Mouse (Mus musculus): ENCODE results near the gene Ehd4. TPM values are rescaled to one million over a fixed set of nuclear protein-coding genes. Genes with fewer than 3 reads are reported as not detected.

The Ehd4 gene
- polyA plus RNA-seq, 1 experiment from 2014 or later = 18.3 TPM

DNA sequence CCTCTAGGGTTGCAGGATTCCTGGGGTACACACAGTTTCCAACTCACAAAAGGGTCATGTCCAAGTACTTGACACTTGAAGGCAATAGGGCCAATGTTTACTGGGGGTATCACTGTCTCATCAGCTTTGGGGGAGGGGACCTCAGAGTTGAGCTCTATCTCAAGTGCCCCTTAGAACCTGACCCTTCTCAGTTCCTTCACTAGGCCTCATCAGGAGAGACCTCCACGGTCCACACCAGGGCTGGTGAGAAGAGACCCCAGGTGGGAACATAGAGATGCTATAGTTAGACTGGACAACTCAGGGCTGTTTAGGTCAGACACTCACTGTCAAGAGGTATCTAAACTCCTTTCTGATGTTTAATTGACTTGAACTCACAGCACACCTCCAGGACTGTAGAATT, 15.3 kb downstream of the Ehd4 start:
- ATAC-seq (ENCODE audit: low FRiP score) = no peak
- Histone ChIP-seq H3K27ac (ENCODE audit: low read depth, low read length) (no peak overlapping the region), H3K4me1 (replicated peaks; ENCODE audit: control insufficient read depth, insufficient read depth, low read length) (no peaks in the 10 kb centered on the region), H3K4me2 (replicated peaks; ENCODE audit: low read depth, low read length) (no peak overlapping the region), H3K9me3 (ENCODE audit: control insufficient read depth, low read length) (no peaks in the 10 kb centered on the region), H3K36me3 (ENCODE audit: control insufficient read depth, insufficient read depth, low read length) (no peaks in the 10 kb centered on the region), H3K9ac (ENCODE audit: low read depth, low read length) (no peak overlapping the region), H3K4me3 (ENCODE audit: low read depth, low read length) (no peak overlapping the region), H3K27me3 (ENCODE audit: control insufficient read depth, insufficient read depth, low read length) (no peaks in the 10 kb centered on the region)
- 94% methylated on average over 1 of the region's 1 CpGs for WGBS
- DNase-seq (ENCODE audit: low spot score) = no peak

DNA sequence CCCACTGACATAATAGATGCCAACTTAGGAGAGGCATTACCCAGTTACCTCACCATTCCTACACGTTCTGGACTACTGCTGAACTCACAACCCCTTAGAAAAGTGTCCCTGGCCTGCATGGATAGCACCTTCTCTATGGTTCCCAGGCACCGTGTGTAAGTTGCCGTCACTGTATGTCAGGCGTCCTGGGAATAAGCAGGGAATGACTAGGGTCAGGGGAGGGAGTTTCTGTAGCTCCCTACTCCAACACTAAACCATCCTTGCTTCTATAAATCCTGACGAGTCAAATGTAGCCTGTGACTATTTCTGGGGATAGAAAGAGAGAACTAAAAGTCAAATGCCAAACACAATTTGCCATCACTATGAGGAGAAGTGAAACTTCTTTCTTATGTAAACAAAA, 17.1 kb downstream of the Ehd4 start:
- Histone ChIP-seq H3K36me3 (ENCODE audit: control insufficient read depth, insufficient read depth, low read length) (no peaks in the 10 kb centered on the region), H3K27me3 (ENCODE audit: control insufficient read depth, insufficient read depth, low read length) (no peaks in the 10 kb centered on the region), H3K4me3 (ENCODE audit: low read depth, low read length) (no peak overlapping the region), H3K9ac (ENCODE audit: low read depth, low read length) (no peak overlapping the region), H3K4me2 (replicated peaks; ENCODE audit: low read depth, low read length) (no peak overlapping the region), H3K27ac (ENCODE audit: low read depth, low read length) (no peak overlapping the region), H3K9me3 (ENCODE audit: control insufficient read depth, low read length) (no peaks in the 10 kb centered on the region), H3K4me1 (replicated peaks; ENCODE audit: control insufficient read depth, insufficient read depth, low read length) (no peaks in the 10 kb centered on the region)
- WGBS = 73% methylated on average over 5 of the region's 5 CpGs
- DNase-seq (ENCODE audit: low spot score) (no peak), ATAC-seq (ENCODE audit: low FRiP score) (no peak)

DNA sequence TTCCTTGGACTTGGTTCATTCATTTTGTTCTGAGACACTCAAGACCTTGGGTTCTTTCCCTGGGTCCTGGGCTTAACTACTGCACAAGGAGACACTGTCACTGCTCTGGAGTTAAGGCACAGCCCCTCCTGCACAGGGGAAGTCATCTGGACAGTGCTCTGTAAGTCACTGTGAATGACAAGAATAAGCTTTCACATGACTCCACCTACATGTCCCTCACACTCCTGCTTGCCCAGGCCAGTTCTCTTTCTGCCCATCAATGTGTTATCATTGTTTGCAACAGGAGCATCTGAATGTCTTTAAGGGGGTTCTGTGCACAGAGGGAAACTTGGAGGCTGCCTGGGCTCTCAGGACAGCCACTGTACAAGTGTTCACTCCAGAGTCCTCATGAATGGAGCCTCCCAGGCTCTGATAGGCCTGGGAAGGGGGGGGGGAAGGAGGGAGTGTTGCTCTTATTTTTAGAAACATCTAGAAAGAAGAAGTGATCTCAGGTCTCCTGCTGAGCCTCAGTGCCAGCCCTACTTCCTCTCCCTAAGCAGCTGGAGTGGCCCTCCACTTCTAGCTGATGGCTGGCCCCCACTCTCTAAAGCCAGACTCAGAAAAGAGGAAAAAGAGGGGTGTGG, 19.8 kb downstream of the Ehd4 start:
- Histone ChIP-seq H3K27me3 (ENCODE audit: control insufficient read depth, insufficient read depth, low read length) (no peaks in the 10 kb centered on the region), H3K9ac (ENCODE audit: low read depth, low read length) (no peak overlapping the region), H3K4me2 (replicated peaks; ENCODE audit: low read depth, low read length) (no peak overlapping the region), H3K9me3 (ENCODE audit: control insufficient read depth, low read length) (no peaks in the 10 kb centered on the region), H3K27ac (ENCODE audit: low read depth, low read length) (no peak overlapping the region), H3K4me1 (replicated peaks; ENCODE audit: control insufficient read depth, insufficient read depth, low read length) (no peaks in the 10 kb centered on the region), H3K36me3 (ENCODE audit: control insufficient read depth, insufficient read depth, low read length) (no peaks in the 10 kb centered on the region), H3K4me3 (ENCODE audit: low read depth, low read length) (no peak overlapping the region)
- ATAC-seq (ENCODE audit: low FRiP score) = no peak
- DNase-seq (ENCODE audit: low spot score) = no peak

DNA sequence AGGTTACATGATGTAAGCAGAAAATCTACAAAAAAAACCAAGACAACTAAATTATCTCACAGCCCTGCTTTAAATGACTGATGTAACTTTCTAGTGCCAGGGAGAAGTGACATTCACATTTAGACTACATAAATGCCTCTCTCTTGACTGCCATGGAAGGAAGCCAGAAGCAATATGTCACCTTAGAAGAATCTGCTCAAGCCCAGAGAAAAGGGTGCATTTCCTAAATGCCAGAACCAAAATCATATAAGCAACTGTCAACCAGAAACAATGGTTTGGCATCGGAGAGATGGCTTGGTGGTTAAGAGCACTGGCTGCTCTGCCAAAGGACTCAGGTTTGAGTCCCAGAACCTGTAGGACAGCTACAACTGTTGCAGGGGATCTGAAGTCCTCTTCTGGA, 22.5 kb downstream of the Ehd4 start:
- Histone ChIP-seq H3K4me1 (replicated peaks; ENCODE audit: control insufficient read depth, insufficient read depth, low read length) (no peaks in the 10 kb centered on the region), H3K4me3 (ENCODE audit: low read depth, low read length) (no peak overlapping the region), H3K36me3 (ENCODE audit: control insufficient read depth, insufficient read depth, low read length) (no peaks in the 10 kb centered on the region), H3K9me3 (ENCODE audit: control insufficient read depth, low read length) (no peaks in the 10 kb centered on the region), H3K27me3 (ENCODE audit: control insufficient read depth, insufficient read depth, low read length) (no peaks in the 10 kb centered on the region), H3K27ac (ENCODE audit: low read depth, low read length) (no peak overlapping the region), H3K4me2 (replicated peaks; ENCODE audit: low read depth, low read length) (no peak overlapping the region), H3K9ac (ENCODE audit: low read depth, low read length) (no peak overlapping the region)
- ATAC-seq (ENCODE audit: low FRiP score) (no peak), DNase-seq (ENCODE audit: low spot score) (no peak)
- 91% methylated on average over 1 of the region's 1 CpGs for WGBS

- Histone ChIP-seq H3K4me2 (replicated peaks; ENCODE audit: low read depth, low read length) (no peak overlapping the region), H3K4me3 (ENCODE audit: low read depth, low read length) (no peak overlapping the region), H3K36me3 (ENCODE audit: control insufficient read depth, insufficient read depth, low read length) (no peaks in the 10 kb centered on the region), H3K9me3 (ENCODE audit: control insufficient read depth, low read length) (no peaks in the 10 kb centered on the region), H3K27ac (ENCODE audit: low read depth, low read length) (no peak overlapping the region), H3K27me3 (ENCODE audit: control insufficient read depth, insufficient read depth, low read length) (no peaks in the 10 kb centered on the region), H3K4me1 (replicated peaks; ENCODE audit: control insufficient read depth, insufficient read depth, low read length) (no peaks in the 10 kb centered on the region), H3K9ac (ENCODE audit: low read depth, low read length) (no peak overlapping the region)
- 68% methylated on average over 8 of the region's 8 CpGs for WGBS
- DNase-seq (ENCODE audit: low spot score) = no peak
- no peak for ATAC-seq (ENCODE audit: low FRiP score)
Observed at GRCm38 (mm10) chr2:120129252-120129908, 25.0 kb downstream of the Ehd4 start.

DNA sequence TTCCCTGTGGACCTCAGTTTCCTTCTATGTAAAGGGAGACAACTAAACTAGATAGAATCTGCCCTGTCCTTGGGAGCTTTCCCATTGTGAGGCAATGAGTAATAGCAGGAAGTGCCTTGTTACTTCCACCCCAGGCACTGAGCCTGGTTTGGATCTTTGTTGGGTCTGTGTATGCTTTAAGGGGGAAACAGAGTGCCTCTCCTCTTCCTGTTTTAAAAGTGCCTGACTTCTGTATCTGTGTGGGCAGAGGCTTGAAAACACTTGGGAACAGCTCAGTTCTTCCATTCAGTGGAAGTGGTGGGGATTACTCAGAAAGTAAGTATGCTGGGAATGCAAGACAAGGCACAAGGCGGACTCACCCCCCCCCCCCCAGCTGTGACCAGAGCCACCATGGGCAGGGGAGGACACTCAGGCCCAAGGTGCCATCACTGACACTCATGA, 25.8 kb downstream of the Ehd4 start:
- ATAC-seq (ENCODE audit: low FRiP score) = no peak
- WGBS = 89% methylated on average over 1 of the region's 1 CpGs
- no peak overlapping the region for H3K4me3 ChIP-seq (ENCODE audit: low read depth, low read length)

GRCm38 (mm10) chr2:120128011-120128410, 26.4 kb downstream of the Ehd4 start:
- H3K36me3 ChIP-seq (ENCODE audit: control insufficient read depth, insufficient read depth, low read length) = no peaks in the 10 kb centered on the region
- no peak for ATAC-seq (ENCODE audit: low FRiP score)
- H3K4me3 ChIP-seq (ENCODE audit: low read depth, low read length) = no peak overlapping the region
- H3K4me2 ChIP-seq (replicated peaks; ENCODE audit: low read depth, low read length) = no peak overlapping the region
- no peaks in the 10 kb centered on the region for H3K27me3 ChIP-seq (ENCODE audit: control insufficient read depth, insufficient read depth, low read length)
- no peak overlapping the region for H3K27ac ChIP-seq (ENCODE audit: low read depth, low read length)
- no peak for DNase-seq (ENCODE audit: low spot score)
- no peak overlapping the region for H3K9ac ChIP-seq (ENCODE audit: low read depth, low read length)
- no peaks in the 10 kb centered on the region for H3K4me1 ChIP-seq (replicated peaks; ENCODE audit: control insufficient read depth, insufficient read depth, low read length)
- H3K9me3 ChIP-seq (ENCODE audit: control insufficient read depth, low read length) = no peaks in the 10 kb centered on the region

More for the DNA sequence above, 25.8 kb downstream of the Ehd4 start:
- H3K4me1 ChIP-seq (replicated peaks; ENCODE audit: control insufficient read depth, insufficient read depth, low read length) = no peaks in the 10 kb centered on the region
- no peaks in the 10 kb centered on the region for H3K27me3 ChIP-seq (ENCODE audit: control insufficient read depth, insufficient read depth, low read length)
- no peak overlapping the region for H3K27ac ChIP-seq (ENCODE audit: low read depth, low read length)
- no peak overlapping the region for H3K9ac ChIP-seq (ENCODE audit: low read depth, low read length)
- H3K36me3 ChIP-seq (ENCODE audit: control insufficient read depth, insufficient read depth, low read length) = no peaks in the 10 kb centered on the region
- H3K9me3 ChIP-seq (ENCODE audit: control insufficient read depth, low read length) = no peaks in the 10 kb centered on the region
- no peak overlapping the region for H3K4me2 ChIP-seq (replicated peaks; ENCODE audit: low read depth, low read length)
- DNase-seq (ENCODE audit: low spot score) = no peak

- H3K9me3 ChIP-seq (ENCODE audit: control insufficient read depth, low read length) = no peaks in the 10 kb centered on the region
- no peaks in the 10 kb centered on the region for H3K4me1 ChIP-seq (replicated peaks; ENCODE audit: control insufficient read depth, insufficient read depth, low read length)
- H3K4me3 ChIP-seq (ENCODE audit: low read depth, low read length) = no peak overlapping the region
- H3K27me3 ChIP-seq (ENCODE audit: control insufficient read depth, insufficient read depth, low read length) = no peaks in the 10 kb centered on the region
- DNase-seq (ENCODE audit: low spot score) = no peak
- 83% methylated on average over 1 of the region's 1 CpGs for WGBS
- no peak overlapping the region for H3K4me2 ChIP-seq (replicated peaks; ENCODE audit: low read depth, low read length)
- H3K9ac ChIP-seq (ENCODE audit: low read depth, low read length) = no peak overlapping the region
- no peak overlapping the region for H3K27ac ChIP-seq (ENCODE audit: low read depth, low read length)
- no peaks in the 10 kb centered on the region for H3K36me3 ChIP-seq (ENCODE audit: control insufficient read depth, insufficient read depth, low read length)
- no peak for ATAC-seq (ENCODE audit: low FRiP score)
Observed at GRCm38 (mm10) chr2:120126901-120127300, 27.5 kb downstream of the Ehd4 start.

DNA sequence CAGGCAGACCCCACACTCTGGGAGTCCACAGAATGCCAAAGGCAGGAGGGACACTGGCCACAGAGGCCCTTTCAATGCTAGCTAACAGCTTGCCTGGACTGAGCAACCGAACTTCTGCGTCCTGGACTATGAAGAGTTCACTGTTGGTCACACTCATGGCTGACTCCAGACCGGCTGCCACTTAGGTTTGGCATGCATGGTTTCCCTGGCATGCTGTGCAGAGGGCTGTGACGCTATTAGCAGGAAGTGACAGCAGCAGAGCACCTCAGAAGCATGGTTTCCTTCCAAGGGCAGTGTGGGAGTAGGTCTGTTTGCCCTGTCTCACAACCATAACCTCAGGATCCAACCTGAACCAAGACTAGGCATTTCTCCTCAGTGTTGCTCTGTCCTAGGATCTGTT, 28.0 kb downstream of the Ehd4 start:
- Histone ChIP-seq H3K4me1 (replicated peaks; ENCODE audit: control insufficient read depth, insufficient read depth, low read length) (no peaks in the 10 kb centered on the region), H3K9me3 (ENCODE audit: control insufficient read depth, low read length) (no peaks in the 10 kb centered on the region), H3K9ac (ENCODE audit: low read depth, low read length) (no peak overlapping the region), H3K4me3 (ENCODE audit: low read depth, low read length) (no peak overlapping the region), H3K4me2 (replicated peaks; ENCODE audit: low read depth, low read length) (no peak overlapping the region), H3K27ac (ENCODE audit: low read depth, low read length) (no peak overlapping the region), H3K36me3 (ENCODE audit: control insufficient read depth, insufficient read depth, low read length) (no peaks in the 10 kb centered on the region), H3K27me3 (ENCODE audit: control insufficient read depth, insufficient read depth, low read length) (no peaks in the 10 kb centered on the region)
- DNase-seq (ENCODE audit: low spot score) (no peak), ATAC-seq (ENCODE audit: low FRiP score) (no peak)
- WGBS = 95% methylated on average over 4 of the region's 4 CpGs

All from hindbrain, embryonic 11.5 days (tissue).